Mouse (Mus musculus) E14TG2a.4 (cell line): ENCODE measurements around the gene Cdh15.

Source experiments
- CTCF ChIP-seq: conservative IDR thresholded peaks from 2 replicates; pipeline ENCODE4 v1.5.1; 2014; ENCODE audit warnings: low read length
- NANOG ChIP-seq: IDR thresholded peaks from 2 replicates; pipeline ENCODE4 v1.6.1; 2014; ENCODE audit warnings: borderline replicate concordance, low read length, mixed read lengths

GRCm38 (mm10) chr8:122902581-122902980 is 54.8 kb downstream of the Cdh15 start:
- TF ChIP-seq CTCF, result no peak
- no peak for TF ChIP-seq NANOG
